Mouse (Mus musculus): ENCODE results near the gene Gm42791. TPM values are rescaled to one million over a fixed set of nuclear protein-coding genes. Genes with fewer than 3 reads are reported as not detected.

Gene Gm42791
- total and polyA plus RNA-seq, 3 experiments = 0.42 to 1.3 TPM; not detected in 1

DNA sequence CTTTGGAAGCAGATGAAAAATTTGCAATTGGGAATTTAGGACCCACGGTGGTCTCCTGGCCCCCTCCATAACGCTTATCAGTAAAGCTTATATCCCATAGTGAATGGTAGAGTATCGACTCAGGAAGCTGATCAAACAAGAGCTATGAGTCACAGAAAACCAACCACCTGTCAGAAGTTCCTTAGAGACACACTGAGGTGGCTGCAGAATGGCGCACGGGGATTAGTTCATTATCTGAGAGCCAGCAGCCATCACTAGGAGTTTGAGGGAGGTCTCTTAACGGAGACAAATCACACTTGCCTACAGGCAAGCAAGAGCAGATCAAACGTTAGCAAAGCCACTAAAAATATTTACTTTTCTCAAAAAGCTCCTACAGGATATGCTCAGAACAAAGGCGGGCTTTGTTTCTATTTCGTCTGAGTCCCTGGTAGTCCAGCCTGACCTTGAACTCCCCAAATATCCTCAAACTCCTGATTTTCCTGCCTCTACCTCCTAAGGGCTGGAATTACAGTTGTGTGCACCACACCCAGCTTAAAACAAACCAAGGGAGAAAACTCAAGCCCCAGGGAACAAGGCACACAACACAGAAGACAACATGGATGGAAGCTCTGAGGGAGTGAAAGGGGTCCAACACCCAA is 37.9 kb downstream of the Gm42791 start:
- Histone ChIP-seq H3K4me2 (ENCODE audit: insufficient read depth, low read depth, poor library complexity, severe bottlenecking) (no peak overlapping the region), H3K36me3 (replicated peaks in 1 of 2; ENCODE audit: control insufficient read depth in 1 of 2, insufficient read depth in 1 of 2, low read length in 1 of 2) (no peaks in the 10 kb centered on the region), H3K9me3 (replicated peaks; ENCODE audit: low read length) (peaks cover 4% of the 10 kb centered on the region), H3K27me3 (replicated peaks) (peaks cover 3% of the 10 kb centered on the region), H3K79me2 (replicated peaks; ENCODE audit: control insufficient read depth, extremely low read depth, insufficient read depth, poor library complexity, severe bottlenecking) (no peaks in the 10 kb centered on the region), H3K27ac (ENCODE audit: insufficient read depth, low read depth) (no peak overlapping the region), H3K4me3 (replicated peaks in 1 of 3; ENCODE audit: low read depth in 2 of 3, low read length in 2 of 3, poor library complexity in 1 of 3) (no peak overlapping the region), H3K9ac (ENCODE audit: insufficient read depth, low read depth) (no peak overlapping the region), H3K4me1 (ENCODE audit: control insufficient read depth in 1 of 2, insufficient read depth in 2 of 2) (peaks cover under 1 to 24% of the 10 kb centered on the region in 2 experiments; a peak in 2 of 4 replicates)
- DNase-seq (ENCODE audit: extremely low read depth) = no peak
- in situ Hi-C loops (cut with MboI; ENCODE audit: low pct_ligation_motif_present, low pct_unique_long_range_greater_than_20kb, low sequenced_read_pairs) (loop anchor here (10.0 kb wide), 1 partner anchor 142 kb away; no protein-coding TSS in a partner anchor), dilution Hi-C loops (cut with MboI; ENCODE audit: extremely low pct_ligation_motif_present, extremely low pct_unique_long_range_greater_than_20kb, low sequenced_read_pairs) (no loop called here)
- no peak for TF ChIP-seq USF1 (IDR thresholded peaks at IDR 0.05; ENCODE audit: low read depth, low read length)
- TF ChIP-seq MXI1 (IDR thresholded peaks at IDR 0.05; ENCODE audit: low read depth, low read length) = no peak
- no peak for TF ChIP-seq ZMIZ1 (IDR thresholded peaks at IDR 0.05; ENCODE audit: low read depth, low read length)
- no peak for TF ChIP-seq GABPA (IDR thresholded peaks at IDR 0.05; ENCODE audit: insufficient replicate concordance, low read depth, low read length)
- TF ChIP-seq JUND (conservative IDR thresholded peaks at IDR 0.05; ENCODE audit: low read depth, low read length) = no peak
- no peak for TF ChIP-seq EP300 (IDR thresholded peaks at IDR 0.05; ENCODE audit: low read length)
- no peak for TF ChIP-seq MAX (IDR thresholded peaks at IDR 0.05; ENCODE audit: low read length)
- TF ChIP-seq NRF1 (IDR thresholded peaks at IDR 0.05; ENCODE audit: low read depth, low read length) = no peak

- no peak overlapping the region for H3K4me3 ChIP-seq (replicated peaks in 1 of 3; ENCODE audit: low read depth in 2 of 3, low read length in 2 of 3, poor library complexity in 1 of 3)
These were observed 38.9 kb downstream of the Gm42791 start for GRCm38 (mm10) chr5:148956091-148956490.

More at GRCm38 (mm10) chr5:148956091-148956490, 38.9 kb downstream of the Gm42791 start:
- no peaks in the 10 kb centered on the region for H3K36me3 ChIP-seq (replicated peaks in 1 of 2; ENCODE audit: control insufficient read depth in 1 of 2, insufficient read depth in 1 of 2, low read length in 1 of 2)
- no peak for TF ChIP-seq RAD21 (IDR thresholded peaks at IDR 0.05; ENCODE audit: low read depth, low read length)
- TF ChIP-seq GABPA (IDR thresholded peaks at IDR 0.05; ENCODE audit: insufficient replicate concordance, low read depth, low read length) = no peak
- no peak for TF ChIP-seq RCOR1 (conservative IDR thresholded peaks at IDR 0.05; ENCODE audit: low read depth, low read length)
- no peak for TF ChIP-seq CHD1 (IDR thresholded peaks at IDR 0.05; ENCODE audit: low read depth, low read length)
- no peak for TF ChIP-seq USF2 (conservative IDR thresholded peaks at IDR 0.05; ENCODE audit: low read depth, low read length)
- no peak for TF ChIP-seq MEF2A (IDR thresholded peaks at IDR 0.05; ENCODE audit: borderline replicate concordance, low read depth, low read length)
- no peak for TF ChIP-seq NRF1 (IDR thresholded peaks at IDR 0.05; ENCODE audit: low read depth, low read length)
- no peak for TF ChIP-seq POLR2AphosphoS2 (IDR thresholded peaks at IDR 0.05; ENCODE audit: low read depth, low read length)
- TF ChIP-seq ELF1 (IDR thresholded peaks at IDR 0.05; ENCODE audit: low read depth, low read length) = no peak
- TF ChIP-seq MAFK (IDR thresholded peaks at IDR 0.05; ENCODE audit: insufficient replicate concordance, low read length) = no peak
- no peak for TF ChIP-seq E2F4 (IDR thresholded peaks at IDR 0.05; ENCODE audit: insufficient replicate concordance, low read depth, low read length)
- no peak for TF ChIP-seq ZNF384 (IDR thresholded peaks at IDR 0.05; ENCODE audit: low read depth, low read length)
- TF ChIP-seq NELFE (IDR thresholded peaks at IDR 0.05; ENCODE audit: low read depth, low read length) = no peak
- no peak for TF ChIP-seq MAZ (IDR thresholded peaks at IDR 0.05; ENCODE audit: low read depth, low read length)
- no peak for TF ChIP-seq KAT2A (IDR thresholded peaks at IDR 0.05; ENCODE audit: insufficient replicate concordance, low read length)
- TF ChIP-seq ZMIZ1 (IDR thresholded peaks at IDR 0.05; ENCODE audit: low read depth, low read length) = no peak
- TF ChIP-seq POLR2A (IDR thresholded peaks at IDR 0.05; ENCODE audit: low read depth, low read length) = no peak
- TF ChIP-seq BHLHE40 (IDR thresholded peaks at IDR 0.05; ENCODE audit: low read depth, low read length) = no peak
- in situ Hi-C loops (cut with MboI; ENCODE audit: low pct_ligation_motif_present, low pct_unique_long_range_greater_than_20kb, low sequenced_read_pairs) (loop anchor here (10.0 kb wide), 1 partner anchor 141 kb away; no protein-coding TSS in a partner anchor), dilution Hi-C loops (cut with MboI; ENCODE audit: extremely low pct_ligation_motif_present, extremely low pct_unique_long_range_greater_than_20kb, low sequenced_read_pairs) (no loop called here)
- no peak overlapping the region for H3K4me2 ChIP-seq (ENCODE audit: insufficient read depth, low read depth, poor library complexity, severe bottlenecking)
- H3K9me3 ChIP-seq (replicated peaks; ENCODE audit: low read length) = peaks cover 4% of the 10 kb centered on the region
- peaks cover 3% of the 10 kb centered on the region for H3K27me3 ChIP-seq (replicated peaks)
- no peak overlapping the region for H3K27ac ChIP-seq (ENCODE audit: insufficient read depth, low read depth)
- H3K9ac ChIP-seq (ENCODE audit: insufficient read depth, low read depth) = no peak overlapping the region
- no peak for DNase-seq (ENCODE audit: extremely low read depth)
- H3K79me2 ChIP-seq (replicated peaks; ENCODE audit: control insufficient read depth, extremely low read depth, insufficient read depth, poor library complexity, severe bottlenecking) = no peaks in the 10 kb centered on the region
- H3K4me1 ChIP-seq (ENCODE audit: control insufficient read depth in 1 of 2, insufficient read depth in 2 of 2) = peaks cover 7 to 31% of the 10 kb centered on the region in 2 experiments
